Mouse (Mus musculus): ENCODE data around the gene Fam20a. TPM values are rescaled to one million over a fixed set of nuclear protein-coding genes. Genes with fewer than 3 reads are reported as not detected.

The Fam20a gene
- polyA plus RNA-seq, 1 experiment from 2014 or later: not detected

DNA sequence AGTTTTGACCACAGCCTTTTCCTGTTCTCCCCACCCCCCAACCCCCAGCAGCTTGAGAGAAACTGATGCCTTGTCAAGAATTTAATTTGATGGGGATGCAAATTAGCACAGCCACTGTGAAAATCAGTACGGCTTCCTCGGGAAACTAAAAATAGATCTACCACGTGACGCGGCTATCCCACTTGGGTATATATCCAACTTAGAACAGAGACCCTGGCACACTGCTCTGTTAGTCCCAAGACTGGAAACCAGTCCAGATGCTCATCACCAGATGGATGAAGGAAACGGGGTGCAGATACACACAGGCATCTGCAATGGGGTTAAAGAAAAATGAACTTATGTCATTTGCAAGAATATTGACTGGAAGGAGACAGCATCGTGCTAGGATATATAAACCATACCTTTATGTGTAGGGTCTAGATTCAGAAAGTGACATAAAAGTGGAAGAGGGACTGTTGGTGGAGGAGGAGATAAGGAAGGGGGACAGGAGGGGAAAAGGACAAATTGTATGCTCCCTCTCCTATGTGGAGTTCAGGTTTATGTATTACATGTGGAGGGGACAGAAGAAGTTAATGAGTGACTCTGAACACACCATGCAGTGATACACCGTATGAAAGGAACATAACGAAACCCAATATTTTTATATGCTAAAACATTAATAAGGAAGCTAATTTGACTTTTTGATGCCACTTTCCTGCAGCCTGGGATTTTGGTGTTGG lies 16.6 kb downstream of the Fam20a start:
- 46% methylated on average over 9 of the region's 9 CpGs for WGBS (ENCODE audit: missing documents)
- Histone ChIP-seq H3K27ac (no peak overlapping the region), H3K36me3 (ENCODE audit: inconsistent target) (no peaks in the 10 kb centered on the region), H3K4me3 (ENCODE audit: inconsistent target) (no peak overlapping the region), H3K79me2 (ENCODE audit: inconsistent target) (no peaks in the 10 kb centered on the region)

DNA sequence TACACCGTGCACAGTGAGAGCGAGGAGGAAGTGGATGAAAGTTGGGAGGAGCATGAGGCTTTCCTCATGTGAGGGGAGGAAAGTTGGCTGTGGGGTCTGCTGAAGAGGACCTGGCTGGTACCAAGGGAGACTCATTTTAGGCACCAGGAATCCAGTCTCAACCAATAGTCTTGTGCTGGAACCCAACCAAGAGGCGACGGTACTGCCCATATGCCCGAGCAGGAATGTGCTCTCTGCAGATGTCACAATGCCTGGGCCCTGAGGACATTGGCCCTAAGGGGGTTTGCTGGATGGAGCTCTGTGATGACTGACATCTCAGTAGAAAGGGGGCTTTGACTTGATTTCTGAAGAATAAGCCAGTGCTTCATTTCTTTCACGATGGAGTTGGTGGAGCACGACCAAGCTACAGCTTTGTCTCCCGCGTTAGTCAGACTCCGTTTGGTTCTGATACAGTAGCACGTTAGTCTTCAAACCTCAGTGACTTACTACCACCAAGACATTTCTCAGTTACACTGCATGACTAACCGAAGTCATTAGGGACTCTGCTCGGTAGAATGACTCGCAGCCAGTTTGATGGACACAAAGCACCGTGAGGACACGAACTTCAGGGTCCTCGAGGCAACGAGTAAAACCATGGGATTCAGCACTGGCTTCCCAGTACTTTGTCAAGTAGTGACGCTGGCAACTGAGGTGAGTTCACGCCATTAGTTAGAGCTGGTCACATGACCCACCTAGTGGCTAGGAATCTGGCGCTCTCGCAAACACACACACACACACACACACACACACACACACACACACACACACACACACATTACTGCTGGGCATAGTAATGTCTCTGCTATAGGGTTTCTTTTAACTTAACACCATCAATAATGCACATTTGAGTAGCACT lies 17.5 kb downstream of the Fam20a start:
- no peak overlapping the region for H3K4me3 ChIP-seq (ENCODE audit: inconsistent target)
- no peaks in the 10 kb centered on the region for H3K36me3 ChIP-seq (ENCODE audit: inconsistent target)
- H3K79me2 ChIP-seq (ENCODE audit: inconsistent target): no peaks in the 10 kb centered on the region
- 87% methylated on average over 20 of the region's 22 CpGs for WGBS (ENCODE audit: missing documents)
- no peak overlapping the region for H3K27ac ChIP-seq

DNA sequence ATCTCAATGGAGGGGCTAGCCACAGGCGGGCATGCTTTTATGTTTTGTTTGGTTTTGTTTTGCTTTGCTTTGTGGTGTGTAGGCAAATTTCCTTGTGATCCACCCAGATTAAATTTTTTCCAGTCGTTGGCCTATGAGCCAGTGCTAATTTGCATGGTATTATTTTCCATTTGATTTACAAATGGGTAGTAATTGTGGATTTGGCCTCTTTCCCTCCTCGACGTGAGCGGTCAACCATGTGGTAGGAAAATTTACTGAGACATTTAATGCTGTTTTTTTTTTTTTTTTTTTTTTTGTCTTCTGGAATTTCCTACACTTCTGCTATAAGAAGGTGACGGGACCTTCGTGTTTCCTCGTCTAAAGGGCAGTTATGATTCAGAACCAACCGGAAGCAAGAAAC lies 18.2 kb downstream of the Fam20a start:
- no peak overlapping the region for H3K27ac ChIP-seq
- 81% methylated on average over 9 of the region's 9 CpGs for WGBS (ENCODE audit: missing documents)

DNA sequence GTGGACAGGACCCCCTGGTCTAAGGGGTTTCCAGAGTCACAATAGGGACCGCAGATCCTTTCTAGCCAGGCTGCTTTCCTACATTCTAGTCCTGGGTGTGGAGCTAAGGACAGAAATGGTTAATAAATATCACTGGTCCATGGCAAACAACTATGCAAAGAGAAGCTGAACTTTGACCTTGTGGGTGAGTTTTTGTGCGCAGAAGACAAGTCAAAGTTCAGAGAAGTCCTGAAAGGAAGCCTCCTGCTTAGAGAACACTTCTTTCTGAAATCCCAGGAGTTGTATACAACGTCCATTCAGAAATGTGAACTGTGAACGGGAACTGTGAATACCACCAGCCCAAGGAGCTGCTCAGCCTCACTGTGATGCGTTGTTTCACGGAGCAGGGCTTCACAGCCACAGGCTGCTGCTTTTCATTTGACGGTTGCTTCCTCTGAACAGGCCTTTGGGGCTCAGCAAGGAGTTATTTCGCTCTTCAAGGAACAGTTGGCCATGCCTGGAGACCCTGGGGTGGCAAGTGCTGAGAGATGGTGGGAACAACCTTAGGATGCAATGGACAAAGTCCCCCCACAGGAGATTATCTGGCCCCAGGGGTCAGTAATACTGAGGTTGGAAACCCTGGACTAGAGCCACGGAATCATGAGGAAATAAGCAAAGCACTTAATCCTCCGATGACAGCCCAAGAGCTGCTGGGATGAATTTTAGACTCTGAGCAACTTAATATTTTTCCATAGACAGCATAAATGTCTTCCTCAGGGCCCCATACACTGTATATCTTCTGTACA lies 19.9 kb downstream of the Fam20a start:
- Histone ChIP-seq H3K36me3 (ENCODE audit: inconsistent target) (no peaks in the 10 kb centered on the region), H3K79me2 (ENCODE audit: inconsistent target) (no peaks in the 10 kb centered on the region), H3K27ac (no peak overlapping the region), H3K4me3 (ENCODE audit: inconsistent target) (no peak overlapping the region)
- 88% methylated on average over 10 of the region's 10 CpGs for WGBS (ENCODE audit: missing documents)

More for the DNA sequence above, 18.2 kb downstream of the Fam20a start:
- Histone ChIP-seq H3K36me3 (ENCODE audit: inconsistent target) (no peaks in the 10 kb centered on the region), H3K4me3 (ENCODE audit: inconsistent target) (no peak overlapping the region), H3K79me2 (ENCODE audit: inconsistent target) (no peaks in the 10 kb centered on the region)

DNA sequence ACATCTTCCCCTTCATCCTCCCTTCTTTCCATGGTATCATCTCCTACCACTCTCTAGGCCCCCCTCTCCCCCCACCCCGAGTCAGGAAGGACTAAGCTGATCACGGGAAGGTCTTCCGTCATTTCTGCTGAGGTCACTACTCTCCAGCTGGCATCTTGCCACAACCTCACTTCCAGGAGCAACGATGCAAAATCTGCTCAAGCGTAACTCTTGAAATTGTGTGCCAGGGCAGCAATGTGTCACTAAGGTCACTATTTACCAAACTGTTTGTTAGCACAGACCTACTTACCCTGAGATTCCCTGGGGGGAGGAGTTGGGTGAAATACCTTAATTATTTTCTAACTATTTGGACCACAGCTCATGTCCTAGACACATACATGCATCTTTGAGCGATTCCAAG lies 21.3 kb downstream of the Fam20a start:
- Histone ChIP-seq H3K27ac (no peak overlapping the region), H3K4me3 (ENCODE audit: inconsistent target) (no peak overlapping the region), H3K79me2 (ENCODE audit: inconsistent target) (no peaks in the 10 kb centered on the region), H3K36me3 (ENCODE audit: inconsistent target) (no peaks in the 10 kb centered on the region)
- 36% methylated on average over 6 of the region's 6 CpGs for WGBS (ENCODE audit: missing documents)

DNA sequence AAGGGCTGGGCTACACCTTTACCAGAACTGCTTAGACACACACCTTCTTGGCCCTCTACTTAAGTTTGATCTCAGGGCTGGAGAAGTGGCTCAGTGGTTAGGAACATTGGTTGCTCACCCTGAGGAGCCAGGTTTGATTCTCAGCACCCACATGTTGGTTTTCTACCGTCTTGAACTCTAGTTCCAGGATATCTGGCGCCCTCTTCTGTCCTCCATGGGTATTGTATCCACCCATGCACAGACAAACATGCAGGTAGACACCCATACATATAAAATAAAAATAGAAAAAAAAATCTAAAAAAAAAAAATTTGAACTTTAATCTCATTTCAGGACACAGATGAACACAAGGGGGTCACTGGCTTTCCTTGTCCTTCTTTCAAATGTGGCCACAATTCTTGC lies 22.3 kb downstream of the Fam20a start:
- no peaks in the 10 kb centered on the region for H3K36me3 ChIP-seq (ENCODE audit: inconsistent target)
- 76% methylated on average over 2 of the region's 2 CpGs for WGBS (ENCODE audit: missing documents)
- H3K79me2 ChIP-seq (ENCODE audit: inconsistent target): no peaks in the 10 kb centered on the region
- no peak overlapping the region for H3K4me3 ChIP-seq (ENCODE audit: inconsistent target)
- no peak overlapping the region for H3K27ac ChIP-seq

DNA sequence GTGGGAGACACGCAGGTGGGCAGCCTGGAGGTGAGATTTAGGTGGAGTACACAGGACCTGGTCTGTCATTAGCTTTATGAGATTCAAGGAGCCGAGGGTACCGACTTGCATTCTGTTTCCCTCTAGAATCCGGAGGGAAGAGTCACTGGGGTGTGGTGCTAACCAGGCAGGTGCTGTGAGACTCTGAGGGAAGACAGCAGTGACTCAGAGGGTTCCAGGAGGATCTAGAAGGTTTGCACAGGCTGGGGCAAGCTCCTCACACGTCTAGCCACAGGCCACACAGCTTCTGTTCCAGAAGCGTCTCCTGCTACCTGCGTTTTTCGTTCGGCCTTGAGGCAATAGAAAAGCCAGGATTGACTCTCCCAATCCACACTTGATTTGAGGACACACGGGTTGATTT lies 23.3 kb downstream of the Fam20a start:
- Histone ChIP-seq H3K4me3 (ENCODE audit: inconsistent target) (no peak overlapping the region), H3K27ac (no peak overlapping the region), H3K36me3 (ENCODE audit: inconsistent target) (no peaks in the 10 kb centered on the region), H3K79me2 (ENCODE audit: inconsistent target) (no peaks in the 10 kb centered on the region)
- 92% methylated on average over 10 of the region's 10 CpGs for WGBS (ENCODE audit: missing documents)

DNA sequence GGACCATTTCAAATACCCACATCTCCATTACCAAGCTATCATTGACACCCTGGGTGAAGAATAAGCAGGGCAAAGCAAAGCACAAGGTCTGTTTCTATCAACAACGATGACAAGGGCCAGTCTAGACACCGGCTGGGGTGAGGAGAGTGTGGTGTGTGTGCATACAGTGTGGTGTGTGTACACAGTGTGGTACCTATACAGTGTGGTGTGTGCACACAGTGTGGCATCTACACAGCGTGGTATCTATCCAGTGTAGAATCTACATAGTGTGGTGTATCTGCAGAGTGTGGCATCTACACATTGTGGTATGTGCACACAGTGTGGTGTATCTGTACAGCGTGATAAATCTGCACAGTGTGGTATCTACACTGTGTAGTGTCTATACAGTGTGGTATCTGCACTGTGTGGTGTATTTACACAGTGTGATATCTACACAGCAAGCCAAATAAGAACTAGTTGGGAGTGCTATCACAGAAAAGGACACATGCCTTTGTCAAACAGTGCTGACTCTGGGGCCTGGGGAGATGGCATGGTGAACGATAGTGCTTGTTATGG lies 24.9 kb downstream of the Fam20a start:
- Histone ChIP-seq H3K79me2 (ENCODE audit: inconsistent target) (no peaks in the 10 kb centered on the region), H3K27ac (no peak overlapping the region), H3K36me3 (ENCODE audit: inconsistent target) (no peaks in the 10 kb centered on the region), H3K4me3 (ENCODE audit: inconsistent target) (no peak overlapping the region)
- WGBS (ENCODE audit: missing documents): 93% methylated on average over 5 of the region's 5 CpGs

DNA sequence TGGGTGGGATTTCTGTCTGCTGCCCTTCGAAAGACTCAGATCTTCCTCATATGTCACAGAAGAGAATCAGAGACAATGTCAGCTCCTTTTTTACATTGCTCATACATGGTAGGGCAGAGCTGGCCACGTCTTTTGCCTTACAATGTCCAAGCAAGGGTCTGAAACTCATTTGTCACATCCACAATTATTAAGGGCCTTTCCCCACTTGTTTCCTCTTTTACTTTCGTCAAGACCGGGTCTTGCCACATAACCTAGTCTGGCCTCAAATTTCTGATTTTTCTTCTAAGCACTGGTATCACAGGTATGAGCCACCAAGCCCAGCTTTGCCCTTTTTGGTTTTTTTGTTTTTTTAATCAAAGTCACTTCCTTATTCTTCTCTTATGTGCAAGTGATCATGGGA lies 25.6 kb downstream of the Fam20a start:
- Histone ChIP-seq H3K79me2 (ENCODE audit: inconsistent target) (no peaks in the 10 kb centered on the region), H3K4me3 (ENCODE audit: inconsistent target) (no peak overlapping the region), H3K36me3 (ENCODE audit: inconsistent target) (no peaks in the 10 kb centered on the region), H3K27ac (no peak overlapping the region)
- WGBS (ENCODE audit: missing documents): 39% methylated on average over 4 of the region's 4 CpGs

DNA sequence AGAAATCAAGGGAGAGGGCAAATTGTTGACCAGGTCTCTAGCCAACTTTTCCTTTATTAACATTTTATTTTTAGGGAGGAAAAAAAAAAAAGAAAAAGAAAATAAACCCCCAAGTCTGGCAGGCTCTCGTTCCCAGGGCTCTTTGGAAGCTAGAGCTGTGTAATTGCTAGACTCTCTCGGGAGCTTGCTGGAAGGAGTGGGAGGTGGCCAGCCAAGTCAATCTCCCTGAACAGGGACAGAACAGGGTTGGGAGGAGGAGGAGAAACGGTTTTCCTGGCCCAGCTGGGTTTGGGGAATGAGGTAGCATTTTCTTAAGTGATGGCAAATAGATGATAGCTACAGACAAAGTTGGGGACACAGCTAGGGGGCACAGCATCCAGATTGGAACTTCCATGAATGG lies 29.3 kb downstream of the Fam20a start:
- no peaks in the 10 kb centered on the region for H3K36me3 ChIP-seq (ENCODE audit: inconsistent target)
- no peak overlapping the region for H3K4me3 ChIP-seq (ENCODE audit: inconsistent target)
- H3K79me2 ChIP-seq (ENCODE audit: inconsistent target): no peaks in the 10 kb centered on the region
- WGBS (ENCODE audit: missing documents): 60% methylated on average over 3 of the region's 3 CpGs
- H3K27ac ChIP-seq: no peak overlapping the region

DNA sequence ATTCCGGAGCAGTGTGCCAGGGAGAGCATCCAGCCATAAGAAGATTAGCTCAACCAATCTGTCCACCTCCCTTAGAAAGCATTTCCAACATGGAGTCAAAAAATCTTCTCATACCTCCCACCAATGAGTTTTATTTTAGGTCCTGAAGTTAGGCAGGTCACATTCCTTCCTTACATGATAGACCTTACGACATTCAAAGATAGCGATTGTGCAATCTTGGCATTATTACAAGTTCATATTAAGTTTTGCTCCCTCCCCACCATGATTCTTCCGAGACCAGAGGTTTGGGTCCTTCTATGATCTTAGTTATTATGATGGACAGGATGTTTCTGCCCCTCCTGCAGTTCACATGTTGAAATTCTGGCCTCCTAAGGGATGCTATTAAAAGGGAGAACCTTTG lies 32.5 kb downstream of the Fam20a start:
- Histone ChIP-seq H3K27ac (no peak overlapping the region), H3K4me3 (ENCODE audit: inconsistent target) (no peak overlapping the region), H3K79me2 (ENCODE audit: inconsistent target) (no peaks in the 10 kb centered on the region), H3K36me3 (ENCODE audit: inconsistent target) (no peaks in the 10 kb centered on the region)
- WGBS (ENCODE audit: missing documents): 74% methylated on average over 4 of the region's 4 CpGs

DNA sequence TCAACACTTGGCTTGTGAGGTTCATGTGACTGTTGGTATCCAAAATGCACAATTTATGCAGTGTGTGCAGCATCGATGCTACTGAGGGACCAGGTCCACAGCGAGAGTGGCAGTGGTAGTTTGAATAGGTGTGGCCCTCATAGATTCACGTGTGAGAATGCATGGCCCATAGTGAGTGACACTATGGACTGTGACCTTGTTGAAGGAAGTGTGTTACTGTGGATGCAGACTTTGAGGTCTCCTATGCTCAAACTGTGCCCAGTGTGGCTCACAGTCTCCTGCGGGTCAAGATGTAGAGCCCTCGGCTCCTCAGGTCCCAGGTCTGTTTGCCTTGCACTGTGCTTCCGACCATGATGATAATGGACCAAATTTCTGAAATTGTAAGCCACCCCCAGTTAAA lies 39.9 kb downstream of the Fam20a start:
- Histone ChIP-seq H3K79me2 (ENCODE audit: inconsistent target) (no peaks in the 10 kb centered on the region), H3K4me3 (ENCODE audit: inconsistent target) (no peak overlapping the region), H3K27ac (no peak overlapping the region), H3K36me3 (ENCODE audit: inconsistent target) (no peaks in the 10 kb centered on the region)
- WGBS (ENCODE audit: missing documents): 90% methylated on average over 6 of the region's 6 CpGs

DNA sequence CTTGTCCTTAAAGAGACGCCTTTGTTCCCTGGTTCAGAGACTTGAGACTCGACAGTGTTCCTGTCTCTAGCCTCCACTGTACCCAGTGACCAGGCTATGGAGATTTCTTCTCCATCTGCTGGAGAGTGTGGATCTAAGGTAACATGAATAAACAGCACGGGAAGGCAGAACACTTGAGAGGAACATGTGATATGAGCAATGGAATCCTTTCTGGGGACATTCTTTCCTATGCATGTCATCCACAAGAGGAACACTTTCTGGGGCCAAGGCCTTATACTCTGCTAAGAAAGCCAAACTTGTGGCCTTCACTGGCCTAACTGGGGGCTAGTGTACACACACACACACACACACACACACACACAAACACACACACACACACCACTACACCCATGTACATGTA lies 40.5 kb downstream of the Fam20a start:
- no peaks in the 10 kb centered on the region for H3K79me2 ChIP-seq (ENCODE audit: inconsistent target)
- 92% methylated on average over 3 of the region's 3 CpGs for WGBS (ENCODE audit: missing documents)
- no peaks in the 10 kb centered on the region for H3K36me3 ChIP-seq (ENCODE audit: inconsistent target)
- no peak overlapping the region for H3K27ac ChIP-seq
- H3K4me3 ChIP-seq (ENCODE audit: inconsistent target): no peak overlapping the region

DNA sequence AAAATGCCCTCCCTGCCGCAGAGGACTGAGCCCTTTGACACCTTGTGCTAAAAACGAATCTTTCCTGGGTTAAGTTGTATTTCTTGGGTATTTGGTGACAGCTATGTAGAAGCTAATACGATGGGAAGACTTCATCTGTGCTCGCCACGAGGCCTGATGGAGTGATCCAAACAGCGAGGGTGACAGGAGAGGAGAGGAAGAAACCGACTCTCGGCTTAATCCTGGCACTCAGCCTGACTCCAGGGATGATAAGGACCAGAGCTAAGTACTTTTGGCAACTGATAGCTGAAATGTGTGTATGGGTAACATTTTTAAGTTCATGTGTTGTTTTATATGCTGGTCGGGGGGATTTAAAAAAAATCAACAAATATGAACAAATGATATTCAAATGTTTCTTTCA lies 41.1 kb downstream of the Fam20a start:
- 93% methylated on average over 9 of the region's 9 CpGs for WGBS (ENCODE audit: missing documents)
- H3K79me2 ChIP-seq (ENCODE audit: inconsistent target): no peaks in the 10 kb centered on the region

More for the DNA sequence above, 41.1 kb downstream of the Fam20a start:
- Histone ChIP-seq H3K36me3 (ENCODE audit: inconsistent target) (no peaks in the 10 kb centered on the region), H3K4me3 (ENCODE audit: inconsistent target) (no peak overlapping the region), H3K27ac (no peak overlapping the region)

Measured in macrophage (primary cell).